8 mouse cellular contexts compared by ENCODE assay signal in the genomic region with DNA sequence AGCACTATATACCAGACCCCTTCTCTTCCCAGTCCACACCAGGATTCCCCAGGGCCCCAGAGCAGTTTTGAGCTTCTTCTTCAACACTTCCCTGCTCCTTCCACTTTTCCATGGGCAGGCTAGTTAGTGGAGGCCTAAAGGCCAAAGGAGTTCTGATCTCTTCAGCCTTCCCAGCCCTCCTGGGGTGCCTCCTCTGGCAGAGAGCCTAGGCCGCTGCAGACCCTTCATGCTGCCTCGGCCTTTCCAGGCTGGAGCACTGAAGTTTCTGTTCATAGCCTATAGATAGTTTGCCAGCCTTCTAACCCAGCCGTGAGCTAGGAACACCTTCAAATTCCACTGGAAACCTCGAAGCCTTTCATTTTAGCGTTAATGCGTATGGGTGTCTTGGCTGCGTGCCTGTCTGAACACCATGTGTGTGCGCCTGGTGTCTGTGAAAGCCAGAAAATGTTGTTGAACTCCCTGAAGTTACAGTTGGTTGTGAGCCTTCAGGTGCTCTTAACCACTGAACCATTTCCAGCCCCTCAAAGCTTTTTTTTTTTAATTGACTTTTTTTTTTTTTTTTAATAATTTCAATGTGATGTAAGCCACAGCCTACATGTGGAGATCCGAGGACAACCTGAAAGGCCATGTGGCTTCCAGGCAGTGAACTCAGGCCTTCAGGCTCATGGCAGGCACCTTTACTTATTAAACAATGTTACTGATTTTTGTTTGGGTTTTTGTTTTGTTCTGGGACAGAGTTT. TPM values are rescaled to one million over a fixed set of nuclear protein-coding genes. Genes with fewer than 3 reads are reported as not detected.
DNase-seq lines count a peak whose midpoint lies in the region; ATAC-seq lines count a peak whose summit lies in the region.
"Had no signal": no experiment of that assay in that cellular context is flagged by ENCODE, and none has a peak within 500 bp of the region (broad histone marks: within the 10 kb centered on the region; RNA-seq: fewer than 3 reads in every experiment).

No protein-coding gene starts in this region.

- WGBS in lung, embryonic 16.5 days, result 42% methylated on average over 9 of the region's 9 CpGs
- WGBS in intestine, embryonic 15.5 days, result 42% methylated on average over 9 of the region's 9 CpGs
- WGBS in stomach, embryonic 16.5 days, result 45% methylated on average over 9 of the region's 9 CpGs

- H3K27me3 ChIP-seq in lung, embryonic 16.5 days (ENCODE audit: control insufficient read depth, insufficient read depth, low read depth, low read length), result no peaks in the 10 kb centered on the region
- H3K27me3 ChIP-seq in intestine, embryonic 15.5 days (replicated peaks), result no peaks in the 10 kb centered on the region
- H3K27me3 ChIP-seq in stomach, embryonic 16.5 days (ENCODE audit: control insufficient read depth, insufficient read depth, low read length), result no peaks in the 10 kb centered on the region

- H3K36me3 ChIP-seq in lung, embryonic 16.5 days (ENCODE audit: control insufficient read depth, insufficient read depth, low read length), result no peaks in the 10 kb centered on the region
- no peaks in the 10 kb centered on the region for H3K36me3 ChIP-seq in intestine, embryonic 15.5 days
- H3K36me3 ChIP-seq in stomach, embryonic 16.5 days (ENCODE audit: control insufficient read depth, insufficient read depth, low read length), result no peaks in the 10 kb centered on the region

- no peak overlapping the region for H3K4me2 ChIP-seq in lung, embryonic 16.5 days (ENCODE audit: low read depth, low read length)
- H3K4me2 ChIP-seq in intestine, embryonic 15.5 days (replicated peaks), result no peak overlapping the region
- H3K4me2 ChIP-seq in stomach, embryonic 16.5 days (ENCODE audit: low read depth, low read length), result no peak overlapping the region

- ATAC-seq in lung, embryonic 16.5 days (ENCODE audit: low read depth), result peak; percentile 72
- no peak for ATAC-seq in intestine, embryonic 15.5 days
- ATAC-seq in stomach, embryonic 16.5 days (ENCODE audit: insufficient read depth, low FRiP score), result peak; percentile 26; the same call in 1 of the 2 replicates

- H3K4me1 ChIP-seq in lung, embryonic 16.5 days (replicated peaks; ENCODE audit: control insufficient read depth, insufficient read depth, low read length), result peaks cover 31% of the 10 kb centered on the region
- peaks cover 43% of the 10 kb centered on the region for H3K4me1 ChIP-seq in intestine, embryonic 15.5 days (replicated peaks)
- H3K4me1 ChIP-seq in stomach, embryonic 16.5 days (ENCODE audit: control insufficient read depth, insufficient read depth, low read length), result peaks cover 37% of the 10 kb centered on the region

- peak overlapping the region; percentile 93 for H3K27ac ChIP-seq in lung, embryonic 16.5 days (ENCODE audit: low read length)
- peak overlapping the region; percentile 93 for H3K27ac ChIP-seq in intestine, embryonic 15.5 days
- peak overlapping the region; percentile 80 for H3K27ac ChIP-seq in stomach, embryonic 16.5 days (ENCODE audit: low read length)

- H3K9ac ChIP-seq in lung, embryonic 16.5 days (ENCODE audit: low read length), result 0 out of 2 replicates have a peak overlapping the region, but pooled peaks have one; percentile 21
- no peak overlapping the region for H3K9ac ChIP-seq in intestine, embryonic 15.5 days
- no peak overlapping the region for H3K9ac ChIP-seq in stomach, embryonic 16.5 days (ENCODE audit: low read length)

- no peak for DNase-seq in lung, postnatal 36 days
- DNase-seq in kidney, postnatal 36 days, result peak; percentile 74 to 79
- no peak for DNase-seq in spleen, adult 18-20 months
- DNase-seq in embryo, embryonic 10 days (ENCODE audit: low spot score), result no peak

- H3K9me3 ChIP-seq in lung, embryonic 16.5 days (ENCODE audit: control insufficient read depth, low read length), result no peaks in the 10 kb centered on the region
- H3K9me3 ChIP-seq in intestine, embryonic 15.5 days, result no peaks in the 10 kb centered on the region
- no peaks in the 10 kb centered on the region for H3K9me3 ChIP-seq in stomach, embryonic 16.5 days (replicated peaks; ENCODE audit: control insufficient read depth, low read length)

- H3K4me3 ChIP-seq in lung, embryonic 16.5 days (ENCODE audit: low read length), result no peak overlapping the region
- no peak overlapping the region for H3K4me3 ChIP-seq in intestine, embryonic 15.5 days (replicated peaks)
- no peak overlapping the region for H3K4me3 ChIP-seq in stomach, embryonic 16.5 days (replicated peaks; ENCODE audit: low read length)
- H3K4me3 ChIP-seq: myocyte had no signal

RNA-seq across cellular contexts. Expression of a gene that starts 23.3 kb away (rescaled TPM):
- polyA plus RNA-seq in lung, embryonic 16.5 days (2015; fragmentation: Nextera tagmentation; extraction: Ambion mirVana), result 35.3 and 38.0 TPM in 2 replicates
- polyA plus RNA-seq in intestine, embryonic 15.5 days (2015; fragmentation: Nextera tagmentation; extraction: Ambion mirVana), result 56.8 and 61.0 TPM in 2 replicates
- polyA plus RNA-seq in stomach, embryonic 16.5 days (2015; fragmentation: Nextera tagmentation; extraction: Ambion mirVana), result 31.4 and 36.2 TPM in 2 replicates

RNA-seq across cellular contexts. Expression of a gene that starts 47.7 kb away (rescaled TPM):
- polyA plus RNA-seq in lung, embryonic 16.5 days (2015; fragmentation: Nextera tagmentation; extraction: Ambion mirVana), result 1.3 and 2.8 TPM in 2 replicates
- 1.3 and 1.7 TPM in 2 replicates for polyA plus RNA-seq in intestine, embryonic 15.5 days (2015; fragmentation: Nextera tagmentation; extraction: Ambion mirVana)
- polyA plus RNA-seq in stomach, embryonic 16.5 days (2015; fragmentation: Nextera tagmentation; extraction: Ambion mirVana), result 54.1 and 69.6 TPM in 2 replicates

RNA-seq across cellular contexts. Expression of a gene that starts 52.8 kb away (rescaled TPM):
- 0.13 and 0.19 TPM in 2 replicates for polyA plus RNA-seq in lung, embryonic 16.5 days (2015; fragmentation: Nextera tagmentation; extraction: Ambion mirVana)
- polyA plus RNA-seq in intestine, embryonic 15.5 days (2015; fragmentation: Nextera tagmentation; extraction: Ambion mirVana), result 0.52 and 0.70 TPM in 2 replicates
- 0.97 and 0.98 TPM in 2 replicates for polyA plus RNA-seq in stomach, embryonic 16.5 days (2015; fragmentation: Nextera tagmentation; extraction: Ambion mirVana)
- polyA plus RNA-seq: myocyte had no signal

Comparison
In these comparisons a context has a peak if more than half of its experiments do, and no peak if none do; other contexts are left out.
1. DNase-seq: peak in kidney, postnatal 36 days (2 of 2); none in lung, postnatal 36 days (single experiment), spleen, adult 18-20 months (0 of 2) and embryo, embryonic 10 days (single experiment).
2. RNA of a gene that starts 47.7 kb away (polyA plus RNA-seq): 54.1 to 69.6 TPM in stomach, embryonic 16.5 days; 1.3 to 1.7 TPM in intestine, embryonic 15.5 days and 1.3 to 2.8 TPM in lung, embryonic 16.5 days; every median in the first group is over 10 times any median in the second.
3. Peak in every context shown above with its lines, with median percentiles within 50 percentile points of each other: H3K27ac ChIP-seq.